Mouse (Mus musculus): ENCODE data around the gene Nbas. TPM values are rescaled to one million over a fixed set of nuclear protein-coding genes. Genes with fewer than 3 reads are reported as not detected.
A peak's percentile ranks its signal among the peaks of the same experiment; 100 is the strongest.

The Nbas gene
- 10 to 100 TPM; 30.7 to 33.0 TPM for total RNA-seq (2021)

GRCm38 (mm10) chr12:13268826-13269449 lies at the start of gene Nbas:
Gene Nbas, plus strand, starts transcription at chr12:13269133.
- peak; percentile 86 to 89 for DNase-seq (ENCODE audit: extremely low spot score in 1 of 2, low spot score in 1 of 2)

- DNase-seq (ENCODE audit: extremely low spot score in 1 of 2, low spot score in 1 of 2): no peak
Measured at GRCm38 (mm10) chr12:13242453-13242852, 26.5 kb upstream of the Nbas start.

- peak; percentile 78 to 83 for DNase-seq (ENCODE audit: extremely low spot score in 1 of 2, low spot score in 1 of 2)
Measured at GRCm38 (mm10) chr12:13248691-13249572, 20.0 kb upstream of the Nbas start, which contains the start of gene Ddx1. Gene Ddx1, minus strand, starts transcription at chr12:13249213.

GRCm38 (mm10) chr12:13249573-13249919 lies 19.4 kb upstream of the Nbas start:
- no peak for DNase-seq (ENCODE audit: extremely low spot score in 1 of 2, low spot score in 1 of 2)

- no peak for DNase-seq (ENCODE audit: extremely low spot score in 1 of 2, low spot score in 1 of 2)
Measured at GRCm38 (mm10) chr12:13255068-13255467, 13.9 kb upstream of the Nbas start.

GRCm38 (mm10) chr12:13255701-13256100 lies 13.2 kb upstream of the Nbas start:
- DNase-seq (ENCODE audit: extremely low spot score in 1 of 2, low spot score in 1 of 2): no peak

- DNase-seq (ENCODE audit: extremely low spot score in 1 of 2, low spot score in 1 of 2): no peak
Measured at GRCm38 (mm10) chr12:13268412-13268811, 521 bp upstream of the Nbas start.

- DNase-seq (ENCODE audit: extremely low spot score in 1 of 2, low spot score in 1 of 2): no peak
Measured at GRCm38 (mm10) chr12:13269570-13270390, 847 bp downstream of the Nbas start.

GRCm38 (mm10) chr12:13291453-13291852 lies 22.5 kb downstream of the Nbas start:
- no peak for DNase-seq (ENCODE audit: extremely low spot score in 1 of 2, low spot score in 1 of 2)

GRCm38 (mm10) chr12:13293421-13293881 lies 24.5 kb downstream of the Nbas start:
- DNase-seq (ENCODE audit: extremely low spot score in 1 of 2, low spot score in 1 of 2): peak in 1 of 2 experiments; percentile 17

- DNase-seq (ENCODE audit: extremely low spot score in 1 of 2, low spot score in 1 of 2): no peak
Measured at GRCm38 (mm10) chr12:13303037-13303436, 34.1 kb downstream of the Nbas start.

- no peak for DNase-seq (ENCODE audit: extremely low spot score in 1 of 2, low spot score in 1 of 2)
Measured at GRCm38 (mm10) chr12:13313966-13314365, 45.0 kb downstream of the Nbas start.

GRCm38 (mm10) chr12:13314384-13314783 lies 45.5 kb downstream of the Nbas start:
- DNase-seq (ENCODE audit: extremely low spot score in 1 of 2, low spot score in 1 of 2): no peak

- DNase-seq (ENCODE audit: extremely low spot score in 1 of 2, low spot score in 1 of 2): no peak
Measured at GRCm38 (mm10) chr12:13315081-13315480, 46.1 kb downstream of the Nbas start.

GRCm38 (mm10) chr12:13342535-13342934 lies 73.6 kb downstream of the Nbas start:
- no peak for DNase-seq (ENCODE audit: extremely low spot score in 1 of 2, low spot score in 1 of 2)

- DNase-seq (ENCODE audit: extremely low spot score in 1 of 2, low spot score in 1 of 2): no peak
Measured at GRCm38 (mm10) chr12:13356201-13356600, 87.3 kb downstream of the Nbas start.

GRCm38 (mm10) chr12:13356769-13357168 lies 87.8 kb downstream of the Nbas start:
- no peak for DNase-seq (ENCODE audit: extremely low spot score in 1 of 2, low spot score in 1 of 2)

GRCm38 (mm10) chr12:13357229-13357628 lies 88.3 kb downstream of the Nbas start:
- no peak for DNase-seq (ENCODE audit: extremely low spot score in 1 of 2, low spot score in 1 of 2)

GRCm38 (mm10) chr12:13358849-13359248 lies 89.9 kb downstream of the Nbas start:
- DNase-seq (ENCODE audit: extremely low spot score in 1 of 2, low spot score in 1 of 2): no peak

- DNase-seq (ENCODE audit: extremely low spot score in 1 of 2, low spot score in 1 of 2): no peak
Measured at GRCm38 (mm10) chr12:13360183-13360811, 91.4 kb downstream of the Nbas start.
